Mouse (Mus musculus): Measurements from ENCODE around the gene March9.
"Not testable (repeated sequence)": the region's sequence is repeated elsewhere in the genome, so short reads cannot be mapped to it uniquely, and the experiment has no call there.

March9 gene

DNA sequence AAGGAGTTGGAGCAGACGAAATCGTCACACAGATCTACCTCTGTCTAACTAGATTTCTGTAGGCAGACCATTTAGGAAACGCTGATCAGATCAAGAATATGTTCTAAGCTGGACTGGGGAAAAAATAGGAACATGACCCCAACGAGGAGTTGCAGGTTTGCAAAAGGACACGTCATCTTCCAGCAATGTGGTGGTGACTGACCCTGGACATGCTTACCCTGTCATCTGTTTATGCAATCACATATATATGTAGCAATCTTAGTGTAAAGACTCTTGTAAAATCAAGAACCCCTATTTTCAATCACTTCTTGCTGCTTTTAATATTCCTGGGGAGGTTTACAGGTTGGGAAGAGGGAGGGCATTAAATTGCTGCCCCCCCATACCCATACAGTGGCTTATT lies 2.5 kb upstream of the March9 start:
- no peak for DNase-seq (ENCODE audit: low spot score in 2 of 2)

DNA sequence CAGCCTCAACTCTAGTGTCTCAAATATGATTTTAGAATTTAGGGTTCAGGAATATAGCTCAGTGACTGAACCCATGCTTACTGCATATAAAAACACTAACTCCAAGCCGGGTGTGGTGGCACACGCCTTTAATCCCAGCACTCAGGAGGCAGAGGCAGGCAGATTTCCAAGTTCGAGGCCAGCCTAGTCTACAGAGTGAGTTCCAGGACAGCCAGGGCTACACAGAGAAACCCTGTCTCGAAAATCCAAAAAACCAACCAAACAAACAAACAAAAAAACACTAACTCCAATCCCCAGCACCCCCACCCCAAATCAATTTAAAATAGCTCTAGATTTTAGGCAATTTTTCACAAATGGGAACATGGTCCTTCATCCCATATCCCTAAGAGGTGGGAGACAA lies 2.1 kb upstream of the March9 start:
- DNase-seq (ENCODE audit: low spot score in 2 of 2), result not testable (repeated sequence)

DNA sequence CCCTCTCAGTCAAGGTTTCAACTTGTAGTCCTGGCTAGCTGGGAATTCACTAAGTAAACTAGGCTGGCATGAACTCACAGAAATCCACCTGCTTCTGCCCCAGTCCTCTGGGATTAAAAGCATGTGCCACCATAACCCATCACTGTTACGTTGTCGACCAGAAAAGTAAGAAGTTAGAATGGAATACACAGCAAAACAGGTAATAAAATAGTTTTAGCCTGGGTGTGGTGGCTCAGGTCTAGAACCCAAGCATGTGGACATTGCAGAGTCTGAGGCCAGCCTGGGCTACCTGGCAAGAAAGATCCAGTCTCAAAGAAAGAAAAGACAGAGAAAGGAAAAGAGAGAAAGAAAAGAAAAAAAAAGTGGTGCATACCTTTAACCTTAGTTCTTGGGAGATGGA lies 1.5 kb upstream of the March9 start:
- no peak for DNase-seq (ENCODE audit: low spot score in 2 of 2)

DNA sequence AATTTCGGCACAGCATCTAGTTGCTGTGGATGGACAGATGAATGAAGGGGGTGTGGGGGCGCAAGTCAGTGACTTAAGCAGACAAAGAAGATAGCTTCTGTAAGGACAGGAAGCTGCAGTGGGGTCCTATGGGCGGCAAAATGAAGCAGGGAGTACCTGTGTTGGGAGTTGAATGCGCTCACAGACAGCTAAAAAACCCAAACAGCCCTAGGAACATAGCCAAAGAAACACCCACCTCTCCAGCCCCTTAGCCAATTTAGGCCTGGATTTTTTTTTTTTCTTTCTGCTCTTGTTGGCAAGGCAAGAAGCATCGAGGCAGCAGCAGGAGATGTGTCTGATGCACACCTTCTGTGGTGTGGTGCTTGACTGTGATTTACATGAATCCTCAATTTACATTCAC lies 1.1 kb upstream of the March9 start:
- no peak for DNase-seq (ENCODE audit: low spot score in 2 of 2)

DNA sequence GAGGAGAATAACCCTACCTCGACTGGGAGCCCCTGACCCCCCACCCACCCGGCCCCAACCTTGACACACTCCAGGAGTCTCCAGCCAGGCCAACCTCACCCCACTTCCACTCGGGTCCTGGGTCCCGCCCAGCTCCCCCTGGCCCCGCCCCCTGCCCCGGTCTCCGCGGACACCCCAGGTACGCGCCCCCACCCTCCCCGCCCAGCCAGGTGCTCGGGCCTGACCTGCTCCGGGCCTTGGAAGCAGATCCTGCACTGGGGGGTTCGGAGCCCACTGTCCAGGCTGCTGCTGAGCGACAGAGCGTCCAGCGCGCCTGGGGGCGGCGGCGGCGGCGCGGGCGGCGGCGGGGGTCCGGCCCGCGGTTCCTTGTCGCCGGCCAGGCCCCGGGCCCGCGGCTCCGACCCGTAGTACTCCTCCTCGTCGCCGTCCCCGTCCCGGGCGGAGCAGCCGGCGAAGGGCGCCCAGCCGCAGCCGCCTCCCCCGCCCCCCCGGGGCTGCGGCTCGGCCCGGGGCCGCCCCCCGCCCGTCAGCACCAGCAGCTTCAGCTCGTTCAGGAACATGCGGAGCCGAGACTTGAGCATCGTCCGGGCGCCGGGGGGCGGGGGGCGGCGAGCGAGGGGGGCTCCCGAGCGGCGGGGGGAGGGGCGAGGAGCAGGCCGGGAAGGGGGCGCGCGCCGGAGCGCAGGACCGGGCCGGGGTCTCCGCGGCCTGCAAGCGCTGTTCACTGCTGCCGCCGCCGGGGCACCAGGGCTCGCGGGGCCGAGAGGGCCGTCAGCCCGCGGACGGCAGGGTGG lies 613 bp downstream of the March9 start:
- DNase-seq (ENCODE audit: low spot score in 2 of 2), result no peak

- no peak for DNase-seq (ENCODE audit: low spot score in 2 of 2)
Observed at GRCm38 (mm10) chr10:127058708-127059107, 1.3 kb downstream of the March9 start.

- peak; percentile 77 to 92 for DNase-seq (ENCODE audit: low spot score in 2 of 2)
Observed at GRCm38 (mm10) chr10:127058161-127058560, 1.8 kb downstream of the March9 start.

DNA sequence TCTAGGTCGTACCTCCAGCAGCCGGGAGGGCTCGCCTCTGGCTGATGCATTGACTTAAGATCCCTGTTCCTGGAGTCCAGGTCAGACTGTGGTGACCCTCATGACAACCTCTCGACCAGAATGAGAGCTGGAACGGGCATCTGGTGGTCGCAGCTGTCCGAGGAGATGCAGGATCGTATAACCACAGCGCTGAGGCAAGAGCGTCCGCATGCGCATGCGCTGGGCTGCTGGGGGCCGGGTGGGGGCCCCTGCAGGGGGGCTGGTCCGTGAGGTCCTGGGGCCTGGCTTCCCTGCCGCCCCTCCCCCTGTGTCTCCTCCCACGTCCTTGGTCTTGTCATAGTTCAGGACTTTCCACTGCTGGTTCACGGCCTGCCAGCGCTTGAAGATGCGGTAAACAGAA lies 3.5 kb downstream of the March9 start:
- DNase-seq (ENCODE audit: low spot score in 2 of 2), result no peak

DNA sequence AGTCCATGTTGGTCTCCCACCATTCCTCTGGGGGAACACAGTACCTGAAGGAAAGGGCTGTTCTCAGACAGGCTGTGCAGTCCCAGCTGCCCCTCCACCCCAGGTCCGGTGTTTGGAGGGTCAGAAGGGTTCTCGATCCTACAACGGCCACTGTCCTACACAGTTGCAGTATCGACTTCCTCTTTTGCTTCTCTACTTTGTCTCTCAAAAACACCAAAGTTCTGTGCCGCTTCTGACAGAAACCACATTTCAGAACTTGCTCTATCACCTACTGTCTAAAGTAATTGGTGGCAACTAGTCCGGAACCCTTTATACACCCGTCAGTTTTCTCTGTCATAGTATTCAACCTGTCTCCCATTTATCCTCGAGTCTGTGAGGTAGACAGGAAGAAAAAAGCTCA lies 4.6 kb downstream of the March9 start:
- no peak for DNase-seq (ENCODE audit: low spot score in 2 of 2)

DNA sequence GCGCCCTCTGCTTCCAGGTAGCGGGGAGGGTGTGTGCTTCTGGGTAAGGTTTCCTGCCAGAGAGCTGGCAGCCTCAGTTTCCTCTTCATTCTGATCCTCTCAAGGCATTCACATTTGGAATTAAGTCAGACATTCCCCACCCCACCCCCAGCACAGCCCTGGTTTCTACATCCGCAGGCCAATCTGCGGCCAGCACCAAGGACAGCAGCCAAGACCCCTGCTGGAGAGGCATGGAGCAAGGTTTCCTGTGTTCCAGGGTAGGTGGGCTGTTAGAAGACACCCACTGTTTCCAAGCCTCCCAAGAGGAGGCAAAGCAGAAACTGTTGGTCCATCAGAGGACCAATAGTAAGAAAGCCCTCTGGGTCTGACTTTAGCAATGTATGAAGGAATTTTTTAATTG lies 5.3 kb downstream of the March9 start:
- DNase-seq (ENCODE audit: low spot score in 2 of 2), result no peak

GRCm38 (mm10) chr10:127050119-127050474 lies 9.9 kb downstream of the March9 start:
- DNase-seq (ENCODE audit: low spot score in 2 of 2), result no peak

GRCm38 (mm10) chr10:127049395-127050118 lies 10.4 kb downstream of the March9 start:
- no peak for DNase-seq (ENCODE audit: low spot score in 2 of 2)

- no peak for DNase-seq (ENCODE audit: low spot score in 2 of 2)
Observed at GRCm38 (mm10) chr10:127048608-127049394, 11.2 kb downstream of the March9 start.

DNA sequence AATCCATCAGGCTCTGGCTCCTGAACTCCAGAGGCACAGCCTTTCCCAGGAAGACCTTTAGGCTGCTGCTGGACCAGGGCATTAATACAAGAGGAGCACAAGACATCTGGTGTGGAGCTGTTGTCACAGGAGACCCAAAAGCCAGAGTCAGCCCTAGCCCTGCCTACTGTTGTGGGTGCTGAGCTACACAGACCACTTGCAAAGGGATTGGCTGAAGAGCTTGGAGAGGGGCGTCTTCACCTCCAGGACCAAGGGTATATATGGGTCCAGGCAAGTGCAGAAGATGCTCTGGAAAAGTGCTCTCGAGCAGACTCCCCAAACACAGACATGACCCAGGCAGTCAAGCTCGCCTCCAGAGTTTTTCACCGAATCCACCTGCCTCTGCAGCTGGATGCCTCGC lies 12.0 kb downstream of the March9 start, which contains the start of gene Cyp27b1:
TSS of gene Cyp27b1 (plus strand) at position 297 of the 400 bp plus-strand sequence.
- no peak for DNase-seq (ENCODE audit: low spot score in 2 of 2)

DNA sequence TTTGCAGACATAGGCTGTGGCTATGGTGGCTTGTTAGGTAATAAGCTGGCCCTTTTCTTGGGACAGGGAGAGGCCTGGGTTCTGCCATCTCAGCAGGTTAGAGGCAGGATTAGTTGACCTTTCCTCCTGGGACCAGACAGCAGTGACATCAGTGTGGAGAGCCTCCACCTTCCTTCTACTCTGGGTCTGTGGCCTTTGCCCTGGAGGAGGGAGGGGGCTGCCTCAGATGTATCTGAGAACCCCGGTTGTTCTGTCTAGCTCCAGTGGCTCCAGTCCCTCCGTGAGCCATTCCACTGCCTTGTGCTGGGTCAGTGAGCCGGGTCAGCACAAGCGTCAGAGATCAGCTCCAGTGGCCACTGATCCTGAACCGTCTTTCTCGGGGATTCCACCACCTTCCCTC lies 16.8 kb downstream of the March9 start:
- DNase-seq (ENCODE audit: low spot score in 2 of 2), result no peak

DNA sequence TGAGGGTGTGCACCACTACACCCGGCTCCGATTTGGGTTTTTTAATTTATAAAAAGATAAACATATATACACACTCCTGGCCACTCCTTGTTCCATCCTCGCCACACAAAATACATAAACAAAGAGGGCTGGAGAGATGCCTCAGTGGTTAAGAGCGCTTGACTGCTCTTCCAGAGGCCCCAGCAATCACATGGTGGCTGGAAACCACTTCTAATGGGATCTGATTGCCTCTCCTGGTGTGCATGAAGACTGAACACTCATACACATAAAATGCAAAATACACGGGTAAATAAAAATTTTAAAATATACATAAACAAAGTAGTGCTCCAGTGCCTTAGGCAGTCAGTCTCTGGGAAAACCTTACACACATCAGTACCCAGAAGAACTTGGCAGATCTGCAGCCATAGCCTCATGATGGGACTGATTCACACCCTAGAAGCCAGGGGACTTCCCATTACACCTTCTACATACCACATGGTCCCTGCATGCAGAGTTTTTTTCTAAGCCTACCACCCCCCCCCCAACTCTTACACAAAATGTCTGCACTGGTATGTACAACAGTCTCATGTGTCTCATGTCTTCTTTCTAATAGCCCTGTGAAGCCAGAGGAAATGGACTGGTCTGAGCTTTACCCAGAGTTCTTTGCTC lies 17.4 kb downstream of the March9 start:
- DNase-seq (ENCODE audit: low spot score in 2 of 2), result no peak

- DNase-seq (ENCODE audit: low spot score in 2 of 2), result peak; percentile 77 to 91
Observed at GRCm38 (mm10) chr10:127041774-127042338, 18.1 kb downstream of the March9 start.

DNA sequence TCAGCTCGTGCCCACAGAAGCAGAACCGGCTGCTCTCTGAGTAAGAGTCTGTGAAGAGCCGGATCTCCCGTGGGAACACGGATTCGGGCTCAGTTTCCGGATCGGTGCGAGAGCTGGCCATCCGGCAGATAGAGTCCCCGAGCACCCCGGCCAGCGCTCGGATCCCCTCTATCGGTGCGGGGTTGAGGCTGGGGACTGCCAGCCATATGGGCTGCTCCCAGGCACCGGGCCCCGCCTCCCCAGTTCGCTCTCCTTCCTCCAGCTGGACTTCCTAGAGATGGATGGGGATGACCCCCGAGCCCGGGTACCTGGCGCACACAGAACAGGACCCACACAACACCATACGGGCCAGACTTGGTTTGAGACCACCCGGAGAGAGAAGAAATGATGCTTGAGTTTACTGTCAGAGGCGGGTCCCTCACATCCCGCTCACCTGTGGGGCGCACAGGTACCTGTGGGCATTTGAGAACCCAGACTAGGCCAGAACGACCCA lies 18.7 kb downstream of the March9 start, which contains the start of the genes Mettl1 and Eef1akmt3:
TSS of gene Mettl1 (plus strand) at position 141 of the 493 bp plus-strand sequence.
TSS of gene Eef1akmt3 (minus strand) at position 240 of the 493 bp plus-strand sequence.
- DNase-seq (ENCODE audit: low spot score in 2 of 2), result no peak

GRCm38 (mm10) chr10:127040569-127041214 lies 19.3 kb downstream of the March9 start:
- DNase-seq (ENCODE audit: low spot score in 2 of 2), result no peak

DNA sequence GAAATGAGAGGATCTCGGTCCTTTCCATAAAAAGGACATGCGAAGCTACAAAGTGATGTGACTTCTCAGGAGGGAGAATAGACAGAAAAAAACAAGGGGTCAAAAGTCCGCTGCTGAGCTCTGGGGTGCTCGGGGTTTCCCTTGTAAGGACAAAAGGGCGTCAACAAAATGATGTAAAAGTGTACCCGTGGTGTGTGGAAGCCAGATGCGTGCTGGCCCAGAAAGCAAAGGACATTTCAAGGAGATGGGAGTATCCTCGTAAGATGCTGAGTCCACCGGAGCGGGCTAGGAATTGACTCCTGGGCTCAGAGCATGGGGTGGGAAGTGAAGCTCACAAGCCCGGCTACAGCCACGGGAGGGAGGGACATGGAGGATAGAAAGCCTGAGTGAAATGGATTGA lies 22.3 kb downstream of the March9 start:
- no peak for DNase-seq (ENCODE audit: low spot score in 2 of 2)

GRCm38 (mm10) chr10:127036273-127036672 lies 23.7 kb downstream of the March9 start:
- no peak for DNase-seq (ENCODE audit: low spot score in 2 of 2)
